Mouse (Mus musculus): ENCODE data around the gene Egfr.

Gene Egfr

GRCm38 (mm10) chr11:16800507-16800906 lies 48.5 kb downstream of the Egfr start:
- Histone ChIP-seq H3K27me3 (ENCODE audit: control insufficient read depth, insufficient read depth, low read length, poor library complexity, severe bottlenecking) (no peaks in the 10 kb centered on the region), H3K36me3 (ENCODE audit: control insufficient read depth, insufficient read depth, low read length, poor library complexity, severe bottlenecking) (no peaks in the 10 kb centered on the region)
- no peak for DNase-seq (ENCODE audit: low read depth, low spot score)

- Histone ChIP-seq H3K36me3 (ENCODE audit: control insufficient read depth, insufficient read depth, low read length, poor library complexity, severe bottlenecking) (no peaks in the 10 kb centered on the region), H3K27me3 (ENCODE audit: control insufficient read depth, insufficient read depth, low read length, poor library complexity, severe bottlenecking) (no peaks in the 10 kb centered on the region)
- no peak for DNase-seq (ENCODE audit: low read depth, low spot score)
Measured at GRCm38 (mm10) chr11:16802668-16803067, 50.7 kb downstream of the Egfr start.

- H3K27me3 ChIP-seq (ENCODE audit: control insufficient read depth, insufficient read depth, low read length, poor library complexity, severe bottlenecking): no peaks in the 10 kb centered on the region
- no peaks in the 10 kb centered on the region for H3K36me3 ChIP-seq (ENCODE audit: control insufficient read depth, insufficient read depth, low read length, poor library complexity, severe bottlenecking)
Measured at GRCm38 (mm10) chr11:16804016-16804415, 52.0 kb downstream of the Egfr start.

GRCm38 (mm10) chr11:16805886-16806285 lies 53.9 kb downstream of the Egfr start:
- H3K27me3 ChIP-seq (ENCODE audit: control insufficient read depth, insufficient read depth, low read length, poor library complexity, severe bottlenecking): no peaks in the 10 kb centered on the region
- H3K36me3 ChIP-seq (ENCODE audit: control insufficient read depth, insufficient read depth, low read length, poor library complexity, severe bottlenecking): no peaks in the 10 kb centered on the region
- peak; percentile 7 for DNase-seq (ENCODE audit: low read depth, low spot score)

More at GRCm38 (mm10) chr11:16804016-16804415, 52.0 kb downstream of the Egfr start:
- no peak for DNase-seq (ENCODE audit: low read depth, low spot score)

- H3K27me3 ChIP-seq (ENCODE audit: control insufficient read depth, insufficient read depth, low read length, poor library complexity, severe bottlenecking): no peaks in the 10 kb centered on the region
- DNase-seq (ENCODE audit: low read depth, low spot score): no peak
- H3K36me3 ChIP-seq (ENCODE audit: control insufficient read depth, insufficient read depth, low read length, poor library complexity, severe bottlenecking): no peaks in the 10 kb centered on the region
Measured at GRCm38 (mm10) chr11:16809161-16809967, 57.4 kb downstream of the Egfr start.

- Histone ChIP-seq H3K36me3 (ENCODE audit: control insufficient read depth, insufficient read depth, low read length, poor library complexity, severe bottlenecking) (no peaks in the 10 kb centered on the region), H3K27me3 (ENCODE audit: control insufficient read depth, insufficient read depth, low read length, poor library complexity, severe bottlenecking) (no peaks in the 10 kb centered on the region)
- no peak for DNase-seq (ENCODE audit: low read depth, low spot score)
Measured at GRCm38 (mm10) chr11:16810086-16810485, 58.1 kb downstream of the Egfr start.

- Histone ChIP-seq H3K36me3 (ENCODE audit: control insufficient read depth, insufficient read depth, low read length, poor library complexity, severe bottlenecking) (no peaks in the 10 kb centered on the region), H3K27me3 (ENCODE audit: control insufficient read depth, insufficient read depth, low read length, poor library complexity, severe bottlenecking) (no peaks in the 10 kb centered on the region; the same call in 1 of the 2 replicates)
- DNase-seq (ENCODE audit: low read depth, low spot score): no peak
Measured at GRCm38 (mm10) chr11:16813298-16813697, 61.3 kb downstream of the Egfr start.

GRCm38 (mm10) chr11:16816414-16816813 lies 64.4 kb downstream of the Egfr start:
- Histone ChIP-seq H3K36me3 (ENCODE audit: control insufficient read depth, insufficient read depth, low read length, poor library complexity, severe bottlenecking) (no peaks in the 10 kb centered on the region), H3K27me3 (ENCODE audit: control insufficient read depth, insufficient read depth, low read length, poor library complexity, severe bottlenecking) (no peaks in the 10 kb centered on the region; the same call in 1 of the 2 replicates)
- no peak for DNase-seq (ENCODE audit: low read depth, low spot score)

- H3K36me3 ChIP-seq (ENCODE audit: control insufficient read depth, insufficient read depth, low read length, poor library complexity, severe bottlenecking): no peaks in the 10 kb centered on the region
- H3K27me3 ChIP-seq (ENCODE audit: control insufficient read depth, insufficient read depth, low read length, poor library complexity, severe bottlenecking): no peaks in the 10 kb centered on the region; the same call in 1 of the 2 replicates
- DNase-seq (ENCODE audit: low read depth, low spot score): no peak
Measured at GRCm38 (mm10) chr11:16817336-16818034, 65.5 kb downstream of the Egfr start.

- no peak for DNase-seq (ENCODE audit: low read depth, low spot score)
Measured at GRCm38 (mm10) chr11:16819424-16819823, 67.4 kb downstream of the Egfr start.

GRCm38 (mm10) chr11:16820138-16820537 lies 68.1 kb downstream of the Egfr start:
- H3K36me3 ChIP-seq (ENCODE audit: control insufficient read depth, insufficient read depth, low read length, poor library complexity, severe bottlenecking): no peaks in the 10 kb centered on the region
- no peak for DNase-seq (ENCODE audit: low read depth, low spot score)
- no peaks in the 10 kb centered on the region; the same call in 1 of the 2 replicates for H3K27me3 ChIP-seq (ENCODE audit: control insufficient read depth, insufficient read depth, low read length, poor library complexity, severe bottlenecking)

More at GRCm38 (mm10) chr11:16819424-16819823, 67.4 kb downstream of the Egfr start:
- Histone ChIP-seq H3K27me3 (ENCODE audit: control insufficient read depth, insufficient read depth, low read length, poor library complexity, severe bottlenecking) (no peaks in the 10 kb centered on the region; the same call in 1 of the 2 replicates), H3K36me3 (ENCODE audit: control insufficient read depth, insufficient read depth, low read length, poor library complexity, severe bottlenecking) (no peaks in the 10 kb centered on the region)

- Histone ChIP-seq H3K36me3 (ENCODE audit: control insufficient read depth, insufficient read depth, low read length, poor library complexity, severe bottlenecking) (no peaks in the 10 kb centered on the region), H3K27me3 (ENCODE audit: control insufficient read depth, insufficient read depth, low read length, poor library complexity, severe bottlenecking) (no peaks in the 10 kb centered on the region; the same call in 1 of the 2 replicates)
- DNase-seq (ENCODE audit: low read depth, low spot score): no peak
Measured at GRCm38 (mm10) chr11:16821668-16822254, 69.8 kb downstream of the Egfr start.

GRCm38 (mm10) chr11:16823830-16824545 lies 72.0 kb downstream of the Egfr start:
- Histone ChIP-seq H3K27me3 (ENCODE audit: control insufficient read depth, insufficient read depth, low read length, poor library complexity, severe bottlenecking) (no peaks in the 10 kb centered on the region), H3K36me3 (ENCODE audit: control insufficient read depth, insufficient read depth, low read length, poor library complexity, severe bottlenecking) (no peaks in the 10 kb centered on the region)
- DNase-seq (ENCODE audit: low read depth, low spot score): no peak

GRCm38 (mm10) chr11:16829468-16829867 lies 77.5 kb downstream of the Egfr start:
- H3K27me3 ChIP-seq (ENCODE audit: control insufficient read depth, insufficient read depth, low read length, poor library complexity, severe bottlenecking): no peaks in the 10 kb centered on the region
- no peak for DNase-seq (ENCODE audit: low read depth, low spot score)
- no peaks in the 10 kb centered on the region for H3K36me3 ChIP-seq (ENCODE audit: control insufficient read depth, insufficient read depth, low read length, poor library complexity, severe bottlenecking)

Measured in splenic B cell, adult 2 months (primary cell).